Mouse (Mus musculus) neural tube, embryonic 14.5 days (tissue): ENCODE data around the gene Garnl3. TPM values are rescaled to one million over a fixed set of nuclear protein-coding genes. Genes with fewer than 3 reads are reported as not detected.

ENCODE experiments used
- ATAC-seq: fragments of 200-750 bp; cut with Nextera tagmentation; 2 replicates; pipeline ENCODE4 v1.8.0; 2017; ENCODE audit warnings: low read depth, mild to moderate bottlenecking, moderate TSS enrichment, moderate library complexity
- H3K27ac ChIP-seq: fragments of 300-500 bp; sonication (generic); 2 replicates; pipeline ENCODE4 v1.5.1; 2014; ENCODE audit warnings: low read depth, mild to moderate bottlenecking, control low read depth, low read length, moderate library complexity, mixed read lengths
- H3K27me3 ChIP-seq: fragments of 300-500 bp; sonication (generic); 2 replicates; pipeline ENCODE4 v1.6.1; 2014; ENCODE audit warnings: low read length; ENCODE audit not compliant: control insufficient read depth, insufficient read depth
- H3K36me3 ChIP-seq: fragments of 300-500 bp; sonication (generic); 2 replicates; pipeline ENCODE4 v1.6.1; 2014; ENCODE audit warnings: low read length, mixed read lengths; ENCODE audit not compliant: control insufficient read depth, insufficient read depth
- H3K4me1 ChIP-seq: fragments of 300-500 bp; sonication (generic); 2 replicates; pipeline ENCODE4 v1.6.1; 2014; ENCODE audit warnings: low read length; ENCODE audit not compliant: control insufficient read depth, insufficient read depth
- H3K4me2 ChIP-seq: fragments of 300-500 bp; sonication (generic); 2 replicates; pipeline ENCODE4 v1.6.1; 2014; ENCODE audit warnings: mild to moderate bottlenecking, low read depth, low read length, control low read depth
- H3K4me3 ChIP-seq: fragments of 300-500 bp; sonication (generic); 2 replicates; pipeline ENCODE4 v1.5.1; 2014; ENCODE audit warnings: low read depth, low read length, control low read depth, mixed read lengths
- H3K9ac ChIP-seq: fragments of 300-500 bp; sonication (generic); replicated peaks from 2 replicates; pipeline ENCODE4 v1.6.1; 2014; ENCODE audit warnings: low read depth, mild to moderate bottlenecking, control low read depth, low read length, mixed read lengths
- H3K9me3 ChIP-seq: fragments of 300-500 bp; sonication (generic); 2 replicates; pipeline ENCODE4 v1.6.1; 2016; ENCODE audit warnings: low read length; ENCODE audit not compliant: control insufficient read depth
- WGBS: fragments of 180-500 bp; shearing (Covaris S2); extraction: QIAGEN DNeasy Blood & Tissue Kit; methylation state at CpG from one replicate; pipeline ENCODE4 v1.1.7; 2014; 5-methylcytosine and 5-hydroxymethylcytosine counted together
- polyA plus RNA-seq: library from polyadenylated mRNA; unstranded; fragments of >200 nt; fragmentation: Nextera tagmentation; extraction: Ambion mirVana; gene quantifications from 2 replicates; pipeline ENCODE4 v1.2.1, GENCODE M21; 2014

The Garnl3 gene
- polyA plus RNA-seq, 1 experiment from 2014 or later, result 65.7 TPM

GRCm38 (mm10) chr2:32962875-32963220 lies 168.6 kb downstream of the Garnl3 start:
- Histone ChIP-seq H3K4me2 (peak overlapping the region; percentile 99), H3K27me3 (no peaks in the 10 kb centered on the region), H3K9me3 (no peaks in the 10 kb centered on the region), H3K27ac (no peak overlapping the region), H3K4me1 (peaks cover 28% of the 10 kb centered on the region), H3K9ac (peak overlapping the region; percentile 83), H3K36me3 (peaks cover 12% of the 10 kb centered on the region), H3K4me3 (peak overlapping the region; percentile 73)
- no peak for ATAC-seq
- 10% methylated on average over 9 of the region's 9 CpGs for WGBS

DNA sequence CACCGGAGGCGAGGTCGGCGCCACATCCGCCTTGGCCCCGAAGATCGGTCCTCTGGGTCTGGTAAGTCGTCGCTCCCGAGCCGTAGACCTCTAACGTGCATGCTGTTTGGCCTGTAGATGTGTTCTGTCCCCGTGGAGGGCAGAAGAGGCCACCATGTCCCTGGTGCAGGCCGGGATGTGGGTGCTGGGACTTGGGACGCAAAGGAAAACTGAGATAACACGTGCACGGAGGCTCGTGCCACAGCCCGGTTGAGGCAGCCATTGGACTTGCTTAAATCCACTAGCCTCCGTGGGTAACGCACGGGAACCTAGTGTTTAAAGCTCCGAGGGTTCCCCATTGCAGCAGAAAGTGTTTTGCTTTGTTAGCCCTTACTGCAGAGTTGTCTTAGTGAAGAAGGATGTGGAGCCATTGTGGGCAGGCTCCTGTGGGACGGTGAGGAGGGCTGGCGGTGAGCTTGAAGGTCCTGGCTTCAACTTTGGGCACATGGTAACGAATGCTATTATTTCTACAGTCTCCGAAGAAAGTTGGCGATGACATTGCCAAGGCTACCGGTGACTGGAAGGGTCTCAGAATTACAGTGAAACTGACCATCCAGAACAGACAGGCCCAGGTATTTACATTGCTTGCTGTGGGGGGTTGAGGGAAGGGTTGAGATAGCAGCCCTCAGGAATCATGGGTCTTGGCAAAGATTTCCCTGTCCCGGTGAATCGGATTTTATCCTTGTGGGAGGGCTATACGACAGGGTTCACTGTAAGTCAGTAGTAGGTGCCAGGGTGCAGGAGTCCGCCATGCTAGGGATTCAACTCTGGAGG lies 169.2 kb downstream of the Garnl3 start:
- Histone ChIP-seq H3K27me3 (no peaks in the 10 kb centered on the region), H3K36me3 (peaks cover 12% of the 10 kb centered on the region), H3K4me1 (peaks cover 22% of the 10 kb centered on the region), H3K27ac (peak overlapping the region; percentile 76), H3K4me2 (peak overlapping the region; percentile 99), H3K9ac (peak overlapping the region; percentile 83), H3K4me3 (peak overlapping the region; percentile 73), H3K9me3 (no peaks in the 10 kb centered on the region)
- WGBS, result 1% methylated on average over 33 of the region's 33 CpGs
- no peak for ATAC-seq

GRCm38 (mm10) chr2:32961192-32961995 lies 170.1 kb downstream of the Garnl3 start, which contains the start of the genes Rpl12 and Lrsam1:
Gene Rpl12, plus strand, starts transcription at chr2:32961559.
Gene Lrsam1, minus strand, starts transcription at chr2:32961614.
- H3K4me1 ChIP-seq, result peaks cover 22% of the 10 kb centered on the region
- H3K9me3 ChIP-seq, result no peaks in the 10 kb centered on the region
- H3K27ac ChIP-seq, result peak within 1 kb of the TSS; percentile 76
- peak within 1 kb of the TSS; percentile 99 for H3K4me2 ChIP-seq
- peak within 1 kb of the TSS; percentile 73 for H3K4me3 ChIP-seq
- H3K36me3 ChIP-seq, result peaks cover 12% of the 10 kb centered on the region
- H3K27me3 ChIP-seq, result no peaks in the 10 kb centered on the region
- 3% methylated on average over 55 of the region's 55 CpGs for WGBS
- peak within 1 kb of the TSS; percentile 83 for H3K9ac ChIP-seq
- ATAC-seq, result peak; percentile 94

- H3K9ac ChIP-seq, result 0 out of 2 replicates have a peak overlapping the region, but pooled peaks have one; percentile 83
- WGBS, result 91% methylated on average over 4 of the region's 4 CpGs
- no peak overlapping the region for H3K27ac ChIP-seq
- H3K36me3 ChIP-seq, result peaks cover 12% of the 10 kb centered on the region
- no peaks in the 10 kb centered on the region for H3K9me3 ChIP-seq
- H3K4me3 ChIP-seq, result 0 out of 2 replicates have a peak overlapping the region, but pooled peaks have one; percentile 73
- no peak for ATAC-seq
- no peaks in the 10 kb centered on the region for H3K27me3 ChIP-seq
- peaks cover 20% of the 10 kb centered on the region for H3K4me1 ChIP-seq
- H3K4me2 ChIP-seq, result peak overlapping the region; percentile 99
These were observed 171.2 kb downstream of the Garnl3 start for GRCm38 (mm10) chr2:32960273-32960672.

GRCm38 (mm10) chr2:32957344-32957743 lies 174.1 kb downstream of the Garnl3 start:
- no peak for ATAC-seq
- H3K27ac ChIP-seq, result no peak overlapping the region
- WGBS, result 64% methylated on average over 8 of the region's 8 CpGs
- peaks cover 9% of the 10 kb centered on the region; the same call in 1 of the 2 replicates for H3K4me1 ChIP-seq
- no peak overlapping the region for H3K4me3 ChIP-seq
- H3K9me3 ChIP-seq, result no peaks in the 10 kb centered on the region
- no peak overlapping the region for H3K4me2 ChIP-seq
- no peak overlapping the region for H3K9ac ChIP-seq
- peaks cover 5% of the 10 kb centered on the region; the same call in 1 of the 2 replicates for H3K36me3 ChIP-seq
- H3K27me3 ChIP-seq, result no peaks in the 10 kb centered on the region

GRCm38 (mm10) chr2:32954581-32954980 lies 176.9 kb downstream of the Garnl3 start:
- no peak for ATAC-seq
- peaks cover 12% of the 10 kb centered on the region; the same call in 1 of the 2 replicates for H3K36me3 ChIP-seq
- no peaks in the 10 kb centered on the region for H3K27me3 ChIP-seq
- H3K9ac ChIP-seq, result no peak overlapping the region
- no peak overlapping the region for H3K4me3 ChIP-seq
- no peak overlapping the region for H3K4me2 ChIP-seq
- H3K27ac ChIP-seq, result no peak overlapping the region
- no peaks in the 10 kb centered on the region for H3K4me1 ChIP-seq
- H3K9me3 ChIP-seq, result no peaks in the 10 kb centered on the region
- WGBS, result 84% methylated on average over 2 of the region's 2 CpGs

GRCm38 (mm10) chr2:32947454-32947853 lies 184.0 kb downstream of the Garnl3 start:
- Histone ChIP-seq H3K27me3 (no peaks in the 10 kb centered on the region), H3K4me2 (no peak overlapping the region), H3K9me3 (no peaks in the 10 kb centered on the region), H3K4me1 (no peaks in the 10 kb centered on the region), H3K4me3 (no peak overlapping the region), H3K36me3 (peaks cover 39% of the 10 kb centered on the region), H3K9ac (no peak overlapping the region), H3K27ac (no peak overlapping the region)
- no peak for ATAC-seq
- WGBS, result 90% methylated on average over 11 of the region's 11 CpGs

GRCm38 (mm10) chr2:32940483-32940882 lies 191.0 kb downstream of the Garnl3 start:
- ATAC-seq, result no peak
- WGBS, result 94% methylated on average over 4 of the region's 4 CpGs

GRCm38 (mm10) chr2:32939418-32939817 lies 192.0 kb downstream of the Garnl3 start:
- no peak for ATAC-seq
- Histone ChIP-seq H3K27me3 (no peaks in the 10 kb centered on the region), H3K4me1 (no peaks in the 10 kb centered on the region), H3K27ac (no peak overlapping the region), H3K4me3 (no peak overlapping the region), H3K36me3 (peaks cover 45% of the 10 kb centered on the region), H3K4me2 (no peak overlapping the region), H3K9ac (no peak overlapping the region), H3K9me3 (no peaks in the 10 kb centered on the region)
- 56% methylated on average over 5 of the region's 5 CpGs for WGBS

More at GRCm38 (mm10) chr2:32940483-32940882, 191.0 kb downstream of the Garnl3 start:
- H3K4me3 ChIP-seq, result no peak overlapping the region
- no peak overlapping the region for H3K27ac ChIP-seq
- H3K4me1 ChIP-seq, result no peaks in the 10 kb centered on the region
- peaks cover 50% of the 10 kb centered on the region for H3K36me3 ChIP-seq
- H3K27me3 ChIP-seq, result no peaks in the 10 kb centered on the region
- H3K4me2 ChIP-seq, result no peak overlapping the region
- H3K9ac ChIP-seq, result no peak overlapping the region
- H3K9me3 ChIP-seq, result no peaks in the 10 kb centered on the region
